Mouse (Mus musculus) liver, embryonic 14.5 days (tissue): Measurements from ENCODE around the gene Cox10. TPM values are rescaled to one million over a fixed set of nuclear protein-coding genes. Genes with fewer than 3 reads are reported as not detected.

Experiments used
- ATAC-seq: fragments of 200-750 bp; cut with Nextera tagmentation; 2 replicates; pipeline ENCODE4 v1.8.0; 2017; ENCODE audit warnings: moderate number of reproducible peaks, mild to moderate bottlenecking, moderate library complexity; ENCODE audit not compliant: insufficient read depth
- DNase-seq, 3 experiments: peaks; one replicate each; pipeline ENCODE4 v3.0.0-alpha.2; 2012 to 2013; ENCODE audit warnings: low read depth in 3 of 3, low spot score in 3 of 3
- H3K27ac ChIP-seq: fragments of 300-500 bp; sonication (generic); 2 replicates; pipeline ENCODE4 v1.5.1; 2014; ENCODE audit warnings: moderate library complexity, mild to moderate bottlenecking, control low read depth, inconsistent platforms
- H3K27me3 ChIP-seq: fragments of 300-500 bp; sonication (generic); 2 replicates; pipeline ENCODE4 v1.6.1; 2014; ENCODE audit warnings: mild to moderate bottlenecking, low read length, moderate library complexity; ENCODE audit not compliant: control insufficient read depth, insufficient read depth
- H3K36me3 ChIP-seq: fragments of 300-500 bp; sonication (generic); replicated peaks from 2 replicates; pipeline ENCODE4 v1.6.1; 2014; ENCODE audit warnings: low read depth; ENCODE audit not compliant: control insufficient read depth, insufficient read depth
- H3K4me1 ChIP-seq, 2 experiments: fragments of 200-500 bp in 1 of 2; fragments of 300-500 bp in 1 of 2; sonication (generic) in 1 of 2; replicated peaks; 2 replicates each; pipeline ENCODE4 v1.6.1; 2012 to 2014; ENCODE audit warnings: antibody characterized with exemption in 1 of 2, inconsistent platforms in 1 of 2, low read length in 1 of 2; ENCODE audit not compliant: control insufficient read depth in 2 of 2, insufficient read depth in 2 of 2
- H3K4me2 ChIP-seq: fragments of 300-500 bp; sonication (generic); 2 replicates; pipeline ENCODE4 v1.6.1; 2014; ENCODE audit warnings: low read depth, mild to moderate bottlenecking, control low read depth, moderate library complexity
- H3K4me3 ChIP-seq, 2 experiments: fragments of 200-500 bp in 1 of 2; fragments of 300-500 bp in 1 of 2; sonication (generic) in 1 of 2; 2 replicates each; pipeline ENCODE4 v1.5.1; 2012 to 2014; ENCODE audit warnings: low read depth in 2 of 2, low read length in 2 of 2, mild to moderate bottlenecking in 2 of 2, control low read depth in 1 of 2, inconsistent platforms in 1 of 2, moderate library complexity in 1 of 2; ENCODE audit not compliant: insufficient read depth in 1 of 2
- H3K9ac ChIP-seq: fragments of 300-500 bp; sonication (generic); replicated peaks from 2 replicates; pipeline ENCODE4 v1.6.1; 2014; ENCODE audit warnings: mild to moderate bottlenecking, control low read depth, moderate library complexity
- H3K9me3 ChIP-seq: fragments of 300-500 bp; sonication (generic); 2 replicates; pipeline ENCODE4 v1.6.1; 2016; ENCODE audit warnings: low read length, mixed read lengths; ENCODE audit not compliant: control insufficient read depth
- CTCF ChIP-seq: IDR thresholded peaks from 2 replicates; pipeline ENCODE4 v1.5.1; 2016; ENCODE audit warnings: antibody characterized with exemption, low read depth, control low read depth
- EP300 ChIP-seq: IDR thresholded peaks from 2 replicates; pipeline ENCODE4 v1.6.1; 2016; ENCODE audit warnings: antibody characterized with exemption, low read depth
- WGBS: fragments of 180-500 bp; shearing (Covaris S2); extraction: QIAGEN DNeasy Blood & Tissue Kit; methylation state at CpG from one replicate; pipeline ENCODE4 v1.1.7; 2014; ENCODE audit not compliant: insufficient replicate concordance; 5-methylcytosine and 5-hydroxymethylcytosine counted together
- polyA plus RNA-seq, 2 experiments: library from polyadenylated mRNA; depleted of rRNA in 1 of 2; stranded (reverse) in 1 of 2; unstranded in 1 of 2; fragments of >200 nt; fragmentation: Nextera tagmentation in 1 of 2; extraction: Ambion mirVana in 1 of 2; gene quantifications; 2 replicates each; pipeline versions ENCODE4 v1.2.1 to v1.2.3; 2012 to 2014

Cox10 gene
- polyA plus RNA-seq, 2 experiments: 4.3 to 9.2 TPM

- no peak overlapping the region for H3K4me2 ChIP-seq
- H3K9me3 ChIP-seq: no peaks in the 10 kb centered on the region
- no peak overlapping the region for H3K27ac ChIP-seq
- no peak for DNase-seq
- TF ChIP-seq CTCF: no peak
- no peak for TF ChIP-seq EP300
- H3K9ac ChIP-seq: no peak overlapping the region
- no peaks in the 10 kb centered on the region for H3K36me3 ChIP-seq
- ATAC-seq: no peak
- WGBS: 77% methylated on average over 7 of the region's 7 CpGs
- no peak overlapping the region for H3K4me3 ChIP-seq
- H3K27me3 ChIP-seq: no peaks in the 10 kb centered on the region
- H3K4me1 ChIP-seq: peaks cover 3 to 8% of the 10 kb centered on the region in 2 experiments; a peak in 3 of 4 replicates
Measured at GRCm38 (mm10) chr11:64041281-64041680, 38.0 kb downstream of the Cox10 start.

- H3K9me3 ChIP-seq: no peaks in the 10 kb centered on the region
- ATAC-seq (no peak), DNase-seq (no peak)
- H3K36me3 ChIP-seq: no peaks in the 10 kb centered on the region
- no peaks in the 10 kb centered on the region for H3K27me3 ChIP-seq
- peaks cover 3 to 13% of the 10 kb centered on the region in 2 experiments; a peak in 3 of 4 replicates for H3K4me1 ChIP-seq
- WGBS: 41% methylated on average over 1 of the region's 1 CpGs
- no peak overlapping the region for H3K9ac ChIP-seq
- no peak for TF ChIP-seq CTCF
- TF ChIP-seq EP300: no peak
- no peak overlapping the region for H3K4me3 ChIP-seq
- H3K27ac ChIP-seq: no peak overlapping the region
- no peak overlapping the region for H3K4me2 ChIP-seq
Measured at GRCm38 (mm10) chr11:64039600-64039999, 39.7 kb downstream of the Cox10 start.

- H3K27ac ChIP-seq: no peak overlapping the region
- H3K4me1 ChIP-seq: peaks cover 3 to 13% of the 10 kb centered on the region in 2 experiments; a peak in 3 of 4 replicates
- TF ChIP-seq CTCF: no peak
- TF ChIP-seq EP300: no peak
- no peaks in the 10 kb centered on the region for H3K36me3 ChIP-seq
- no peak overlapping the region for H3K4me3 ChIP-seq
- H3K9me3 ChIP-seq: no peaks in the 10 kb centered on the region
- ATAC-seq (peak; percentile 41; the same call in 1 of the 2 replicates), DNase-seq (peak in 1 of 3 experiments; percentile 9)
- H3K4me2 ChIP-seq: no peak overlapping the region
- no peaks in the 10 kb centered on the region for H3K27me3 ChIP-seq
- WGBS: 49% methylated on average over 15 of the region's 15 CpGs
- H3K9ac ChIP-seq: no peak overlapping the region
Measured at GRCm38 (mm10) chr11:64037471-64038125, 41.7 kb downstream of the Cox10 start.

- TF ChIP-seq CTCF (no peak), EP300 (no peak)
- H3K27ac ChIP-seq: no peak overlapping the region
- ATAC-seq: no peak
- no peak overlapping the region for H3K9ac ChIP-seq
- no peak for DNase-seq
- peaks cover 3 to 13% of the 10 kb centered on the region in 2 experiments; a peak in 3 of 4 replicates for H3K4me1 ChIP-seq
- H3K9me3 ChIP-seq: no peaks in the 10 kb centered on the region
- H3K4me3 ChIP-seq: no peak overlapping the region
- H3K36me3 ChIP-seq: no peaks in the 10 kb centered on the region
- no peaks in the 10 kb centered on the region for H3K27me3 ChIP-seq
- H3K4me2 ChIP-seq: no peak overlapping the region
- 78% methylated on average over 7 of the region's 7 CpGs for WGBS
Measured at GRCm38 (mm10) chr11:64036306-64036705, 43.0 kb downstream of the Cox10 start.

- 56% methylated on average over 4 of the region's 4 CpGs for WGBS
- H3K27me3 ChIP-seq: no peaks in the 10 kb centered on the region
- DNase-seq (no peak), ATAC-seq (no peak)
- peaks cover 3 to 13% of the 10 kb centered on the region in 2 experiments; a peak in 3 of 4 replicates for H3K4me1 ChIP-seq
- H3K9ac ChIP-seq: no peak overlapping the region
- H3K27ac ChIP-seq: no peak overlapping the region
- H3K36me3 ChIP-seq: no peaks in the 10 kb centered on the region
- no peak overlapping the region for H3K4me3 ChIP-seq
- no peak overlapping the region for H3K4me2 ChIP-seq
- TF ChIP-seq EP300 (no peak), CTCF (no peak)
- H3K9me3 ChIP-seq: no peaks in the 10 kb centered on the region
Measured at GRCm38 (mm10) chr11:64035709-64036108, 43.6 kb downstream of the Cox10 start.
